Mouse (Mus musculus) olfactory bulb, adult 2 months (tissue): Measurements from ENCODE around the gene Nudt11.

Experiments
- CTCF ChIP-seq: fragments of 200-500 bp; IDR thresholded peaks from 2 replicates; pipeline ENCODE4 v1.5.1; 2012; ENCODE audit warnings: low read depth, mild to moderate bottlenecking, low read length, moderate library complexity; ENCODE audit not compliant: insufficient read depth
- POLR2A ChIP-seq: fragments of 200-500 bp; IDR thresholded peaks from 2 replicates; pipeline ENCODE4 v1.6.1; 2012; ENCODE audit warnings: mild to moderate bottlenecking, low read depth, low read length, moderate library complexity; ENCODE audit not compliant: insufficient read depth

DNA sequence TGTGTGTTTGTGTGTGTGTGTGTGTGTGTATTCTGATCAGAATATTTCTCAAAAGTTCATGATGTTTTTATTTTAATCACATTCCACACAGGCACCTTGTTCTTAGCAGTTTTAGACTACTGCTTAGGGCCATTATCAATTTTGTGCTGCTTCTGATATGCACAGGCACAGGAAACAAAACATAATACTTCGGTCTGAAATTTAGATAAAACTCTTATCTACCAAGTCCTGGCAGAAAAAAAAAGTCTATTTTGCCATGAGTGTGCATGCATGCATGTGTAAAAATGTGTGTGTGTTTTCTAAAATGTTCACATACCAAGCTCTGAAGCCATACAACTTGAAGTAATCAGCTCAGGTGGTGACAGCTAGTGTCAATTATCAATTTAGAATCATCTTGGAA is 14.3 kb downstream of the Nudt11 start:
- no peak for TF ChIP-seq CTCF
- no peak for TF ChIP-seq POLR2A
